Mouse (Mus musculus): Measurements from ENCODE around the gene Cacng8. TPM values are rescaled to one million over a fixed set of nuclear protein-coding genes. Genes with fewer than 3 reads are reported as not detected.
A peak's percentile ranks its signal among the peaks of the same experiment; 100 is the strongest.

Cacng8 gene
- polyA plus RNA-seq, 1 experiment from 2014 or later, result 2.5 TPM

DNA sequence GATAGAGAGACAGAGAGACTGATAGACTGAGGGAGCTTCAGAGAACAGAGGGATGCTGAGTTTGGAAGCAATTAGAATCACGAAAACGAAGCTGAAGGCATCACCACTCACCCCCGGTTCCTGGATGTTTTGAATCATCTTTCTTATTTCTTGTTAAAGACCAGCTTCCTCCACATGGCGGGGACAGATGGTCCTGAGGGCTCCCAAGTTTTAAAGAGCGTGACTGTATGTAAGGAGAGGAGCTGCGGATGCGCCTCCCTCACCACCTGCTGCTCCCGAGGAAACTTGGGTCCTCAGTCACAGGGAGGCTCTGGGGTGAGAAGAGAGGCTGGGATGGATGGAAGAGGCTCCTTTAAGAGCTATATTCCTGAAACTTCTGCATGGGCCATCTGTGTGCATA is 69.8 kb downstream of the Cacng8 start:
- no peak for ATAC-seq (replicated peaks; ENCODE audit: low FRiP score, low TSS enrichment, low read depth)
- no peak for DNase-seq (ENCODE audit: low spot score)
- WGBS, result 85% methylated on average over 8 of the region's 8 CpGs
- no peak overlapping the region for H3K4me2 ChIP-seq (ENCODE audit: low read length)
- H3K9ac ChIP-seq (ENCODE audit: low read length), result no peak overlapping the region
- H3K27me3 ChIP-seq (replicated peaks; ENCODE audit: control insufficient read depth, insufficient read depth, low read length), result no peaks in the 10 kb centered on the region
- H3K36me3 ChIP-seq (ENCODE audit: control insufficient read depth, insufficient read depth, low read length), result no peaks in the 10 kb centered on the region
- no peak overlapping the region for H3K4me3 ChIP-seq (ENCODE audit: low read depth, low read length)
- H3K9me3 ChIP-seq (ENCODE audit: control insufficient read depth, low read length), result no peaks in the 10 kb centered on the region
- H3K4me1 ChIP-seq (replicated peaks; ENCODE audit: control insufficient read depth, insufficient read depth, low read length), result no peaks in the 10 kb centered on the region
- no peak overlapping the region for H3K27ac ChIP-seq (ENCODE audit: low read depth)

DNA sequence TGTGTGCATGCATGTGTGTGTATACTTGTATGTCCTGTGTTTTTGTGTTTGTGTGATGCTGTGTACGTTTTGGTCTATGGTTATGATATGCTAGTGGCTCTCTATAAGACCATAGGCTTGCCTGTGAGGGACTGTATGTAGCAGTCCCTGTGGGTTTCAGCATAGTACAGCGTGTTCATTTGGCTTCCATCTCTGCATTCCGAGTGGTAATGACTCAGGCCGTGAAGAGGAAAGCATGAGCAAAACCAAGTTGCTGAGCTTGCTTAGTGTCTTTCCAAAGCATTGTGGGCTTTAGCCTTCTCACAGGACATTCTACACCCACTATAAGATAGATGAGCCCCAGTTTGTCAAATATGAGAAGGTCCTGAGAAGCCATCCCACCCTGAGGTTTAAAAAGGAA is 72.8 kb downstream of the Cacng8 start:
- WGBS, result 77% methylated on average over 4 of the region's 4 CpGs
- Histone ChIP-seq H3K36me3 (ENCODE audit: control insufficient read depth, insufficient read depth, low read length) (no peaks in the 10 kb centered on the region), H3K4me1 (replicated peaks; ENCODE audit: control insufficient read depth, insufficient read depth, low read length) (no peaks in the 10 kb centered on the region), H3K9ac (ENCODE audit: low read length) (no peak overlapping the region), H3K4me3 (ENCODE audit: low read depth, low read length) (no peak overlapping the region), H3K27me3 (replicated peaks; ENCODE audit: control insufficient read depth, insufficient read depth, low read length) (no peaks in the 10 kb centered on the region), H3K27ac (ENCODE audit: low read depth) (no peak overlapping the region), H3K9me3 (ENCODE audit: control insufficient read depth, low read length) (no peaks in the 10 kb centered on the region), H3K4me2 (ENCODE audit: low read length) (no peak overlapping the region)
- DNase-seq (ENCODE audit: low spot score) (no peak), ATAC-seq (replicated peaks; ENCODE audit: low FRiP score, low TSS enrichment, low read depth) (no peak)

Small RNA genes lying within 50 kb of the gene (microRNA-seq; reads per million reads assigned to microRNA genes)
- gene Gm23450, result 10.7 reads per million, percentile 40 among the genes with 10 or more reads in this experiment

Other genes with a start within 250 kb of the Cacng8 start
- gene AU018091, start 221.5 kb upstream of the Cacng8 start, polyA plus RNA-seq (2014; fragmentation: Nextera tagmentation; extraction: Ambion mirVana), result not detected in 2 replicates
- 0.07 TPM in 1 of 2 replicates, not detected in the other for gene Nlrp12, start 140.9 kb upstream of the Cacng8 start, polyA plus RNA-seq (2014; fragmentation: Nextera tagmentation; extraction: Ambion mirVana)
- 182 and 192 TPM in 2 replicates for gene Myadm, start 101.6 kb upstream of the Cacng8 start, polyA plus RNA-seq (2014; fragmentation: Nextera tagmentation; extraction: Ambion mirVana)
- 0.36 and 0.70 TPM in 2 replicates for gene Prkcg, start 101.5 kb upstream of the Cacng8 start, polyA plus RNA-seq (2014; fragmentation: Nextera tagmentation; extraction: Ambion mirVana)
- 1.9 and 2.7 TPM in 2 replicates for gene Cacng7, start 57.7 kb upstream of the Cacng8 start, polyA plus RNA-seq (2014; fragmentation: Nextera tagmentation; extraction: Ambion mirVana)
- 0.13 TPM in 1 of 2 replicates, not detected in the other for gene Cacng6, start 33.5 kb downstream of the Cacng8 start, polyA plus RNA-seq (2014; fragmentation: Nextera tagmentation; extraction: Ambion mirVana)
- gene Tarm1, start 111.9 kb downstream of the Cacng8 start, polyA plus RNA-seq (2014; fragmentation: Nextera tagmentation; extraction: Ambion mirVana), result 0.16 TPM in 1 of 2 replicates, not detected in the other
- 0.09 and 0.16 TPM in 2 replicates for gene Oscar, start 225.5 kb downstream of the Cacng8 start, polyA plus RNA-seq (2014; fragmentation: Nextera tagmentation; extraction: Ambion mirVana)
- gene Ndufa3, start 226.7 kb downstream of the Cacng8 start, polyA plus RNA-seq (2014; fragmentation: Nextera tagmentation; extraction: Ambion mirVana), result 577 and 640 TPM in 2 replicates
- 19.1 and 23.4 TPM in 2 replicates for gene Tfpt, start 239.2 kb downstream of the Cacng8 start, polyA plus RNA-seq (2014; fragmentation: Nextera tagmentation; extraction: Ambion mirVana)
- 94.8 and 109 TPM in 2 replicates for gene Prpf31, start 239.3 kb downstream of the Cacng8 start, polyA plus RNA-seq (2014; fragmentation: Nextera tagmentation; extraction: Ambion mirVana)